Mouse (Mus musculus) gastrocnemius, postnatal 25 days (tissue): ENCODE results near the gene Rps6ka2. TPM values are rescaled to one million over a fixed set of nuclear protein-coding genes. Genes with fewer than 3 reads are reported as not detected.
"Not testable (repeated sequence)": the region's sequence is repeated elsewhere in the genome, so short reads cannot be mapped to it uniquely, and the experiment has no call there.

Experiments used
- DNase-seq: peaks from one replicate; pipeline ENCODE4 v3.0.0; 2022
- total RNA-seq, 2 experiments: library from RNA; stranded (reverse); gene quantifications; 1 replicate in 1 of 2; 2 replicates in 1 of 2; pipeline ENCODE4 v1.2.3; 2021

Gene Rps6ka2
- total RNA-seq, 2 experiments from 2014 or later, result 75.7 to 86.2 TPM

- DNase-seq, result no peak
These were observed 685 bp downstream of the Rps6ka2 start for GRCm38 (mm10) chr17:7170304-7171295.

GRCm38 (mm10) chr17:7173331-7174028 is 3.6 kb downstream of the Rps6ka2 start:
- DNase-seq, result no peak

- no peak for DNase-seq
These were observed 5.4 kb downstream of the Rps6ka2 start for GRCm38 (mm10) chr17:7175293-7175692.

- DNase-seq, result peak; percentile 40
These were observed 6.5 kb downstream of the Rps6ka2 start for GRCm38 (mm10) chr17:7176394-7176793.

- DNase-seq, result no peak
These were observed 8.3 kb downstream of the Rps6ka2 start for GRCm38 (mm10) chr17:7178196-7178595.

GRCm38 (mm10) chr17:7182187-7182586 is 12.3 kb downstream of the Rps6ka2 start:
- no peak for DNase-seq

- DNase-seq, result not testable (repeated sequence)
These were observed 17.1 kb downstream of the Rps6ka2 start for GRCm38 (mm10) chr17:7187037-7187436.

GRCm38 (mm10) chr17:7189425-7189824 is 19.5 kb downstream of the Rps6ka2 start:
- DNase-seq, result no peak

- DNase-seq, result no peak
These were observed 20.1 kb downstream of the Rps6ka2 start for GRCm38 (mm10) chr17:7189975-7190374.

GRCm38 (mm10) chr17:7194140-7194840 is 24.4 kb downstream of the Rps6ka2 start:
- no peak for DNase-seq

GRCm38 (mm10) chr17:7197121-7197925 is 27.4 kb downstream of the Rps6ka2 start:
- DNase-seq, result no peak

GRCm38 (mm10) chr17:7204771-7205406 is 35.0 kb downstream of the Rps6ka2 start:
- peak; percentile 26 for DNase-seq

- no peak for DNase-seq
These were observed 36.7 kb downstream of the Rps6ka2 start for GRCm38 (mm10) chr17:7206434-7207145.

- DNase-seq, result no peak
These were observed 40.7 kb downstream of the Rps6ka2 start for GRCm38 (mm10) chr17:7210648-7211047.

- DNase-seq, result no peak
These were observed 42.0 kb downstream of the Rps6ka2 start for GRCm38 (mm10) chr17:7211893-7212292.

- no peak for DNase-seq
These were observed 43.3 kb downstream of the Rps6ka2 start for GRCm38 (mm10) chr17:7213214-7213613.

- no peak for DNase-seq
These were observed 44.1 kb downstream of the Rps6ka2 start for GRCm38 (mm10) chr17:7214061-7214460.

- DNase-seq, result no peak
These were observed 47.9 kb downstream of the Rps6ka2 start for GRCm38 (mm10) chr17:7217791-7218329.

GRCm38 (mm10) chr17:7218396-7218795 is 48.5 kb downstream of the Rps6ka2 start:
- no peak for DNase-seq
